Mouse (Mus musculus) thymus, postnatal 14 days (tissue): Measurements from ENCODE around the gene Eml2.

Experiments
- DNase-seq: peaks from one replicate; pipeline ENCODE4 v3.0.0; 2021

The Eml2 gene

GRCm38 (mm10) chr7:19231849-19232248 is 55.6 kb downstream of the Eml2 start:
- no peak for DNase-seq

- DNase-seq: no peak
These were observed 58.4 kb downstream of the Eml2 start for GRCm38 (mm10) chr7:19234652-19235051.

GRCm38 (mm10) chr7:19235092-19235671 is 59.0 kb downstream of the Eml2 start:
- DNase-seq: no peak

GRCm38 (mm10) chr7:19236411-19236810 is 60.2 kb downstream of the Eml2 start:
- DNase-seq: no peak

GRCm38 (mm10) chr7:19238344-19238743 is 62.1 kb downstream of the Eml2 start:
- DNase-seq: no peak

- peak; percentile 90 for DNase-seq
These were observed 63.2 kb downstream of the Eml2 start for GRCm38 (mm10) chr7:19239423-19239822.

GRCm38 (mm10) chr7:19239986-19240385 is 63.8 kb downstream of the Eml2 start:
- no peak for DNase-seq

- DNase-seq: no peak
These were observed 64.8 kb downstream of the Eml2 start for GRCm38 (mm10) chr7:19240905-19241463.

GRCm38 (mm10) chr7:19242005-19242404 is 65.8 kb downstream of the Eml2 start:
- DNase-seq: no peak

GRCm38 (mm10) chr7:19243858-19244257 is 67.6 kb downstream of the Eml2 start:
- DNase-seq: no peak

GRCm38 (mm10) chr7:19245083-19245482 is 68.9 kb downstream of the Eml2 start:
- DNase-seq: no peak

GRCm38 (mm10) chr7:19246855-19247254 is 70.6 kb downstream of the Eml2 start:
- DNase-seq: no peak

- DNase-seq: no peak
These were observed 71.3 kb downstream of the Eml2 start for GRCm38 (mm10) chr7:19247511-19247910.

- DNase-seq: no peak
These were observed 75.9 kb downstream of the Eml2 start for GRCm38 (mm10) chr7:19252078-19252477.

GRCm38 (mm10) chr7:19253437-19253836 is 77.2 kb downstream of the Eml2 start:
- no peak for DNase-seq

GRCm38 (mm10) chr7:19255395-19255794 is 79.2 kb downstream of the Eml2 start:
- no peak for DNase-seq
